Mouse (Mus musculus) limb, embryonic 11.5 days (tissue): ENCODE measurements around the gene Hormad2. TPM values are rescaled to one million over a fixed set of nuclear protein-coding genes. Genes with fewer than 3 reads are reported as not detected.

Experiments used
- polyA plus RNA-seq: library from polyadenylated mRNA; unstranded; fragments of >200 nt; fragmentation: Nextera tagmentation; extraction: Ambion mirVana; gene quantifications from 2 replicates; pipeline ENCODE4 v1.2.1, GENCODE M21; 2014

Gene Hormad2
- polyA plus RNA-seq, 1 experiment from 2014 or later: 0.35 TPM

Other genes starting within 250 kb of the Hormad2 start
- 1.1 and 1.5 TPM in 2 replicates for gene Castor1, start 222.9 kb downstream of the Hormad2 start, polyA plus RNA-seq
- gene Osm, start 204.7 kb downstream of the Hormad2 start, polyA plus RNA-seq: not detected in 2 replicates
- gene Lif, start 183.5 kb downstream of the Hormad2 start, polyA plus RNA-seq: 0.04 and 0.05 TPM in 2 replicates
- 26.2 and 30.2 TPM in 2 replicates for gene Mtmr3, start 153.8 kb upstream of the Hormad2 start, polyA plus RNA-seq
- not detected in 2 replicates for gene Gm11032, start 179.0 kb upstream of the Hormad2 start, polyA plus RNA-seq
- 39.5 and 40.6 TPM in 2 replicates for gene Ascc2, start 196.6 kb upstream of the Hormad2 start, polyA plus RNA-seq